Mouse (Mus musculus) thymus, adult 2 months (tissue): ENCODE results near the gene Ddias.

Experiments
- CTCF ChIP-seq: fragments of 200-500 bp; IDR thresholded peaks from 2 replicates; pipeline ENCODE4 v1.5.1; 2012; ENCODE audit warnings: mild to moderate bottlenecking, control low read depth, low read length, moderate library complexity, borderline replicate concordance; ENCODE audit not compliant: control insufficient read depth, poor library complexity, insufficient read depth; ENCODE audit errors: extremely low read depth
- POLR2A ChIP-seq: fragments of 200-500 bp; IDR thresholded peaks from 2 replicates; pipeline ENCODE4 v1.6.1; 2012; ENCODE audit warnings: mild to moderate bottlenecking, low read length, control low read depth, moderate library complexity; ENCODE audit not compliant: control insufficient read depth, poor library complexity, insufficient read depth; ENCODE audit errors: extremely low read depth

- TF ChIP-seq CTCF (no peak), POLR2A (no peak)
Measured at GRCm38 (mm10) chr7:92836447-92836846, 37.6 kb downstream of the Ddias start.
